Mouse (Mus musculus) liver, embryonic 14.5 days (tissue): ENCODE measurements around the gene Atp8a1. TPM values are rescaled to one million over a fixed set of nuclear protein-coding genes. Genes with fewer than 3 reads are reported as not detected.
A peak's percentile ranks its signal among the peaks of the same experiment; 100 is the strongest.

Source experiments
- ATAC-seq: fragments of 200-750 bp; cut with Nextera tagmentation; 2 replicates; pipeline ENCODE4 v1.8.0; 2017; ENCODE audit warnings: moderate number of reproducible peaks, mild to moderate bottlenecking, moderate library complexity; ENCODE audit not compliant: insufficient read depth
- DNase-seq, 3 experiments: peaks; one replicate each; pipeline ENCODE4 v3.0.0-alpha.2; 2012 to 2013; ENCODE audit warnings: low read depth in 3 of 3, low spot score in 3 of 3
- H3K27ac ChIP-seq: fragments of 300-500 bp; sonication (generic); 2 replicates; pipeline ENCODE4 v1.5.1; 2014; ENCODE audit warnings: moderate library complexity, mild to moderate bottlenecking, control low read depth, inconsistent platforms
- H3K27me3 ChIP-seq: fragments of 300-500 bp; sonication (generic); 2 replicates; pipeline ENCODE4 v1.6.1; 2014; ENCODE audit warnings: mild to moderate bottlenecking, low read length, moderate library complexity; ENCODE audit not compliant: control insufficient read depth, insufficient read depth
- H3K36me3 ChIP-seq: fragments of 300-500 bp; sonication (generic); replicated peaks from 2 replicates; pipeline ENCODE4 v1.6.1; 2014; ENCODE audit warnings: low read depth; ENCODE audit not compliant: control insufficient read depth, insufficient read depth
- H3K4me1 ChIP-seq, 2 experiments: fragments of 200-500 bp in 1 of 2; fragments of 300-500 bp in 1 of 2; sonication (generic) in 1 of 2; replicated peaks; 2 replicates each; pipeline ENCODE4 v1.6.1; 2012 to 2014; ENCODE audit warnings: antibody characterized with exemption in 1 of 2, inconsistent platforms in 1 of 2, low read length in 1 of 2; ENCODE audit not compliant: control insufficient read depth in 2 of 2, insufficient read depth in 2 of 2
- H3K4me2 ChIP-seq: fragments of 300-500 bp; sonication (generic); 2 replicates; pipeline ENCODE4 v1.6.1; 2014; ENCODE audit warnings: low read depth, mild to moderate bottlenecking, control low read depth, moderate library complexity
- H3K4me3 ChIP-seq, 2 experiments: fragments of 200-500 bp in 1 of 2; fragments of 300-500 bp in 1 of 2; sonication (generic) in 1 of 2; 2 replicates each; pipeline ENCODE4 v1.5.1; 2012 to 2014; ENCODE audit warnings: low read depth in 2 of 2, low read length in 2 of 2, mild to moderate bottlenecking in 2 of 2, control low read depth in 1 of 2, inconsistent platforms in 1 of 2, moderate library complexity in 1 of 2; ENCODE audit not compliant: insufficient read depth in 1 of 2
- H3K9ac ChIP-seq: fragments of 300-500 bp; sonication (generic); replicated peaks from 2 replicates; pipeline ENCODE4 v1.6.1; 2014; ENCODE audit warnings: mild to moderate bottlenecking, control low read depth, moderate library complexity
- H3K9me3 ChIP-seq: fragments of 300-500 bp; sonication (generic); 2 replicates; pipeline ENCODE4 v1.6.1; 2016; ENCODE audit warnings: low read length, mixed read lengths; ENCODE audit not compliant: control insufficient read depth
- CTCF ChIP-seq: IDR thresholded peaks from 2 replicates; pipeline ENCODE4 v1.5.1; 2016; ENCODE audit warnings: antibody characterized with exemption, low read depth, control low read depth
- EP300 ChIP-seq: IDR thresholded peaks from 2 replicates; pipeline ENCODE4 v1.6.1; 2016; ENCODE audit warnings: antibody characterized with exemption, low read depth
- WGBS: fragments of 180-500 bp; shearing (Covaris S2); extraction: QIAGEN DNeasy Blood & Tissue Kit; methylation state at CpG from one replicate; pipeline ENCODE4 v1.1.7; 2014; ENCODE audit not compliant: insufficient replicate concordance; 5-methylcytosine and 5-hydroxymethylcytosine counted together
- polyA plus RNA-seq, 2 experiments: library from polyadenylated mRNA; depleted of rRNA in 1 of 2; stranded (reverse) in 1 of 2; unstranded in 1 of 2; fragments of >200 nt; fragmentation: Nextera tagmentation in 1 of 2; extraction: Ambion mirVana in 1 of 2; gene quantifications; 2 replicates each; pipeline versions ENCODE4 v1.2.1 to v1.2.3; 2012 to 2014

Atp8a1 gene
- polyA plus RNA-seq, 2 experiments, result 21.0 to 42.5 TPM

GRCm38 (mm10) chr5:67814437-67814965, 32.7 kb downstream of the Atp8a1 start:
- H3K4me1 ChIP-seq, result peaks cover 16 to 25% of the 10 kb centered on the region in 2 experiments
- H3K36me3 ChIP-seq, result peaks cover 22% of the 10 kb centered on the region
- ATAC-seq (no peak), DNase-seq (no peak)
- no peaks in the 10 kb centered on the region for H3K27me3 ChIP-seq
- TF ChIP-seq EP300 (no peak), CTCF (no peak)
- H3K4me3 ChIP-seq, result peak overlapping the region; percentile 78 to 91
- peak overlapping the region; percentile 83 for H3K27ac ChIP-seq
- no peaks in the 10 kb centered on the region for H3K9me3 ChIP-seq
- peak overlapping the region; percentile 86 for H3K9ac ChIP-seq
- 19% methylated on average over 7 of the region's 7 CpGs for WGBS
- H3K4me2 ChIP-seq, result peak overlapping the region; percentile 89

GRCm38 (mm10) chr5:67813334-67813733, 33.9 kb downstream of the Atp8a1 start:
- H3K9me3 ChIP-seq, result no peaks in the 10 kb centered on the region
- peak overlapping the region; percentile 89 for H3K4me2 ChIP-seq
- ATAC-seq (peak; percentile 61), DNase-seq (peak in 2 of 3 experiments; percentile 55 to 56)
- peaks cover 16 to 25% of the 10 kb centered on the region in 2 experiments for H3K4me1 ChIP-seq
- WGBS, result 23% methylated on average over 5 of the region's 5 CpGs
- H3K27ac ChIP-seq, result peak overlapping the region; percentile 83
- TF ChIP-seq EP300 (peak; percentile 91), CTCF (no peak)
- H3K4me3 ChIP-seq, result peak overlapping the region; percentile 78 to 91
- peak overlapping the region; percentile 86 for H3K9ac ChIP-seq
- peaks cover 28% of the 10 kb centered on the region for H3K36me3 ChIP-seq
- no peaks in the 10 kb centered on the region for H3K27me3 ChIP-seq

- H3K36me3 ChIP-seq, result peaks cover 58% of the 10 kb centered on the region
These were observed 44.8 kb downstream of the Atp8a1 start for GRCm38 (mm10) chr5:67802174-67803030.

GRCm38 (mm10) chr5:67800801-67801200, 46.4 kb downstream of the Atp8a1 start:
- Histone ChIP-seq H3K4me2 (no peak overlapping the region), H3K4me3 (no peak overlapping the region), H3K27ac (no peak overlapping the region), H3K4me1 (no peaks in the 10 kb centered on the region), H3K27me3 (no peaks in the 10 kb centered on the region), H3K9ac (no peak overlapping the region), H3K9me3 (no peaks in the 10 kb centered on the region), H3K36me3 (peaks cover 53% of the 10 kb centered on the region)
- TF ChIP-seq EP300 (no peak), CTCF (no peak)
- 75% methylated on average over 8 of the region's 8 CpGs for WGBS
- no peak for ATAC-seq
- no peak for DNase-seq

More at GRCm38 (mm10) chr5:67802174-67803030, 44.8 kb downstream of the Atp8a1 start:
- DNase-seq (no peak), ATAC-seq (peak; percentile 48; the same call in 1 of the 2 replicates)
- Histone ChIP-seq H3K4me2 (no peak overlapping the region), H3K9me3 (no peaks in the 10 kb centered on the region), H3K27ac (no peak overlapping the region), H3K4me1 (no peaks in the 10 kb centered on the region), H3K9ac (no peak overlapping the region), H3K27me3 (no peaks in the 10 kb centered on the region), H3K4me3 (no peak overlapping the region)
- TF ChIP-seq EP300, result 0 out of 2 replicates have a peak, but pooled peaks have one; percentile 18
- no peak for TF ChIP-seq CTCF
- WGBS, result 77% methylated on average over 17 of the region's 17 CpGs

GRCm38 (mm10) chr5:67799785-67800184, 47.4 kb downstream of the Atp8a1 start:
- ATAC-seq (no peak), DNase-seq (no peak)
- no peaks in the 10 kb centered on the region for H3K9me3 ChIP-seq
- no peak for TF ChIP-seq EP300
- no peak for TF ChIP-seq CTCF
- H3K4me2 ChIP-seq, result no peak overlapping the region
- no peak overlapping the region for H3K27ac ChIP-seq
- no peak overlapping the region for H3K4me3 ChIP-seq
- no peaks in the 10 kb centered on the region for H3K4me1 ChIP-seq
- H3K27me3 ChIP-seq, result no peaks in the 10 kb centered on the region
- 82% methylated on average over 7 of the region's 7 CpGs for WGBS
- no peak overlapping the region for H3K9ac ChIP-seq
- H3K36me3 ChIP-seq, result peaks cover 47% of the 10 kb centered on the region
